ENCODE assay signal across 17 mouse cellular contexts in the genomic region with DNA sequence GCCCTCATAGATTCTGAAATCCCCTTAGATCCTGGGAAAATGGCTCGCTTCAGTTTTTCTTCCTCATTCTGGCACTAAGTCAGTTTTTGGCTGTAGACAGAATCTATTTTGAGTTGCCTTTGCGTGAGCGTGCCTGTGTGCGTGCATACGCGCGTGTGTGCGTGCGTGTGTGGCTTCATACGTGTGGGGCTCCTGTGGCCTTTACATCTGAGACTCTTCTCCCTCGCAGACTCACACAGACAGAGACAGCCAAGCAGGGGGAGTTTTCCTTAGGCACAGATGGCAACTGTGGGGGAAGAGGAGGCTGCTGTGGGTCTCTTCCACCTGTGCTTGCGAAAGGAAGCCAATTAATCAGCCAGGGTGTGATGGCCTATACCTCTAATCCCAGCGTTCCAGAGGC. TPM values are rescaled to one million over a fixed set of nuclear protein-coding genes. Genes with fewer than 3 reads are reported as not detected.
DNase-seq lines count a peak whose midpoint lies in the region; ATAC-seq and TF ChIP-seq lines count a peak whose summit lies in the region.
"Had no signal": no experiment of that assay in that cellular context is flagged by ENCODE, and none has a peak within 500 bp of the region (broad histone marks: within the 10 kb centered on the region; RNA-seq: fewer than 3 reads in every experiment).

No protein-coding gene starts in this region.

- H3K27me3 ChIP-seq in hindbrain, embryonic 13.5 days, result no peaks in the 10 kb centered on the region
- H3K27me3 ChIP-seq: neural tube, embryonic 15.5 days had no signal

- WGBS in hindbrain, embryonic 13.5 days, result 60% methylated on average over 13 of the region's 13 CpGs

- peak overlapping the region; percentile 62 for H3K27ac ChIP-seq in hindbrain, embryonic 13.5 days
- H3K27ac ChIP-seq: gastrocnemius, adult 2 months; liver, embryonic 15.5 days; neural tube, embryonic 15.5 days had no signal

- TF ChIP-seq POLR2A in brain, embryonic 14.5 days (IDR thresholded peaks at IDR 0.05; ENCODE audit: borderline replicate concordance, extremely low read depth, insufficient read depth, insufficient read length, poor library complexity, severe bottlenecking), result no peak

- intact Hi-C loops in left cerebral cortex, postnatal 25 days (cut with DNase I), result no loop called here
- intact Hi-C loops in heart, postnatal 14 days (cut with DNase I), result no loop called here

- no peak overlapping the region for H3K9ac ChIP-seq in hindbrain, embryonic 13.5 days
- H3K9ac ChIP-seq: liver, embryonic 15.5 days; neural tube, embryonic 15.5 days had no signal

- peak; percentile 62 for DNase-seq in brain, embryonic 14.5 days (ENCODE audit: low read depth)
- DNase-seq in cerebellum, adult 8-10 months, result peak; percentile 15
- peak; percentile 59 to 79 for DNase-seq in left cerebral cortex, postnatal 25 days (ENCODE audit: low spot score in 2 of 2)
- no peak for DNase-seq in heart, postnatal 14 days
- no peak for DNase-seq in natural killer cell, adult 2 months (ENCODE audit: low spot score in 2 of 2)
- no peak for DNase-seq in c-Kit-positive CD71-positive TER-119-positive erythroid progenitor cells, embryonic 14.5 days (ENCODE audit: low spot score)
- DNase-seq: embryo, embryonic 11 days; gastrocnemius, adult 2 months had no signal

- no peaks in the 10 kb centered on the region for H3K36me3 ChIP-seq in hindbrain, embryonic 13.5 days
- H3K36me3 ChIP-seq: liver, embryonic 15.5 days; neural tube, embryonic 15.5 days had no signal

- peaks cover 5% of the 10 kb centered on the region for H3K4me1 ChIP-seq in hindbrain, embryonic 13.5 days (replicated peaks)
- H3K4me1 ChIP-seq: liver, embryonic 15.5 days had no signal

- no peak for TF ChIP-seq CTCF in brain, embryonic 14.5 days (IDR thresholded peaks at IDR 0.05; ENCODE audit: borderline replicate concordance, extremely low read depth, insufficient read depth, insufficient read length)

- H3K4me3 ChIP-seq in hindbrain, embryonic 13.5 days, result no peak overlapping the region
- H3K4me3 ChIP-seq: gastrocnemius, adult 2 months; liver, embryonic 15.5 days; neural tube, embryonic 15.5 days had no signal

- no peak for ATAC-seq in hindbrain, embryonic 13.5 days (ENCODE audit: low FRiP score)
- no peak for ATAC-seq in megakaryocyte progenitor cell, adult 5-6 weeks (replicated peaks; ENCODE audit: poor library complexity)
- ATAC-seq: activated CD4-positive, CD25-positive, alpha-beta regulatory T cell, adult 4 months had no signal

- H3K9me3 ChIP-seq in hindbrain, embryonic 13.5 days, result no peaks in the 10 kb centered on the region
- H3K9me3 ChIP-seq: liver, embryonic 15.5 days; neural tube, embryonic 15.5 days had no signal

- no peak overlapping the region for H3K4me2 ChIP-seq in hindbrain, embryonic 13.5 days
- H3K4me2 ChIP-seq: liver, embryonic 15.5 days; neural tube, embryonic 15.5 days had no signal

RNA-seq across cellular contexts. Expression of gene Ocm, which starts 20.9 kb away (rescaled TPM):
- polyA plus RNA-seq in brain, embryonic 14.5 days (2012; rRNA removed), result not detected in 2 replicates
- polyA plus RNA-seq in hindbrain, embryonic 13.5 days (2015; fragmentation: Nextera tagmentation; extraction: Ambion mirVana), result 0.70 TPM in 1 of 2 replicates, not detected in the other
- total RNA-seq in left cerebral cortex, postnatal 25 days (2021), result 1 to 10 TPM; 2.6 to 3.2 TPM
- not detected for total RNA-seq in heart, postnatal 14 days (2021)
- total RNA-seq in megakaryocyte progenitor cell, adult 5-6 weeks (2015), result not detected in 2 replicates
- not detected in 2 replicates for total RNA-seq in megakaryocyte progenitor cell, adult 5-6 weeks (2017)
- total RNA-seq: gastrocnemius, adult 2 months; hematopoietic stem cell, adult 5-6 weeks; layer of hippocampus, postnatal 14 days; megakaryocyte-erythroid progenitor cell, adult 5-6 weeks had no signal
- polyA plus RNA-seq: activated CD4-positive, CD25-positive, alpha-beta regulatory T cell, adult 4 months; liver, embryonic 15.5 days; neural tube, embryonic 15.5 days; spleen, adult 2 months had no signal

RNA-seq across cellular contexts. Expression of gene Ccz1, which starts 32.6 kb away (rescaled TPM):
- polyA plus RNA-seq in brain, embryonic 14.5 days (2012; rRNA removed), result 53.6 and 54.9 TPM in 2 replicates
- polyA plus RNA-seq in hindbrain, embryonic 13.5 days (2015; fragmentation: Nextera tagmentation; extraction: Ambion mirVana), result 80.9 and 88.5 TPM in 2 replicates
- total RNA-seq in left cerebral cortex, postnatal 25 days (2021), result 10 to 100 TPM; 38.7 to 42.6 TPM
- total RNA-seq in heart, postnatal 14 days (2021), result 10 to 100 TPM; 28.8 to 29.6 TPM
- total RNA-seq in megakaryocyte progenitor cell, adult 5-6 weeks (2015), result 100 and 105 TPM in 2 replicates
- 120 and 133 TPM in 2 replicates for total RNA-seq in megakaryocyte progenitor cell, adult 5-6 weeks (2017)

RNA-seq across cellular contexts. Expression of gene Lmtk2, which starts 52.9 kb away (rescaled TPM):
- polyA plus RNA-seq in brain, embryonic 14.5 days (2012; rRNA removed), result 14.0 and 24.8 TPM in 2 replicates
- 7.2 and 7.5 TPM in 2 replicates for polyA plus RNA-seq in hindbrain, embryonic 13.5 days (2015; fragmentation: Nextera tagmentation; extraction: Ambion mirVana)
- 100 to 1,000 TPM; 163 to 171 TPM for total RNA-seq in left cerebral cortex, postnatal 25 days (2021)
- total RNA-seq in heart, postnatal 14 days (2021), result 10 to 100 TPM; 21.9 to 22.6 TPM
- 8.2 and 9.6 TPM in 2 replicates for total RNA-seq in megakaryocyte progenitor cell, adult 5-6 weeks (2015)
- 7.6 and 8.5 TPM in 2 replicates for total RNA-seq in megakaryocyte progenitor cell, adult 5-6 weeks (2017)

Comparison
In these comparisons a context has a peak if more than half of its experiments do, and no peak if none do; other contexts are left out.
1. DNase-seq: peak in brain, embryonic 14.5 days (single experiment), cerebellum, adult 8-10 months (single experiment) and left cerebral cortex, postnatal 25 days (2 of 2); none in heart, postnatal 14 days (0 of 2), natural killer cell, adult 2 months (0 of 2) and c-Kit-positive CD71-positive TER-119-positive erythroid progenitor cells, embryonic 14.5 days (single experiment).
2. RNA of gene Lmtk2, which starts 52.9 kb away (total RNA-seq): 163 to 171 TPM in left cerebral cortex, postnatal 25 days; 21.9 to 22.6 TPM in heart, postnatal 14 days and 7.6 to 9.6 TPM in megakaryocyte progenitor cell, adult 5-6 weeks; every median in the first group is over 4 times any median in the second.